Mouse (Mus musculus): Measurements from ENCODE around the gene Ccdc33.

Gene Ccdc33

DNA sequence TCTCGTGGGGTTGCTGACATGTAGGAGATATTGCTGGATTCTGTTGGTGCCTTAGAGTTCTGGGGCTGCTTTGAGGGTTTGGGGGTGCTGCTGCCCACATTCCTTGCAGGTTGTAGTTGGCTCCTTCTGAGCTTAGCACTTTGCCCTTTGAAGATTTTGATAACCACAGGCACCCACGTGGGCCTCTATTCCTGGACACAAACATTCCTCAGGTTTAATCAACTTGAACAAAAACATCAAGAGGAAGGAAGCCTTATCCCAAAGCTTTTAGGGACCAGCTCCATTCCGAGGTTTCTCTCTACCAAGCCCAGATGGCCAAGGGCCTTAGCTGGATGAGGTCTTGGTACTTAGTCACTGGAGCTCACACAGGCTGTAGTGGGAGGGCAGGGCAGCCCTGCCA lies 12.3 kb upstream of the Ccdc33 start:
- no peak for DNase-seq (ENCODE audit: low read depth, low spot score)

DNA sequence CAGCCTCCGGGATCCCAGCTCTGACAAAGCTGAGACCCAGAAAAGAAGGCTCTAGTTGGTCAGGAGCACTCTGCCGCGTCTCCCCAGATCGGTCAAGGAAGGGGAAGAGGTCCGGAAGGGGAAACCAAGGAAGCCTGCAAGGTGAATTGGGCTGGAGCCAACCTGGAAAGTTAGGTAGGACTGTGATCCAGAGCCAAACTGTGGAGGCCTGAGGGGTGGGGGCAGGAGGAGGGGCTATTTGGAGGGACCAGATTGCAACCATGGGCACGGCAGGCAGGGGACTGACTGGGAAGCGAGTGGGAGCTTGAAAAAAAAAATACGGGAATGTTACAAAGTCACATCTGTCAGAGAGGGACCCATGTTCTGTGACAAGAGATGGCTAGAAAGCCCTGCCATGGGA lies 10.9 kb upstream of the Ccdc33 start:
- no peak for DNase-seq (ENCODE audit: low read depth, low spot score)

DNA sequence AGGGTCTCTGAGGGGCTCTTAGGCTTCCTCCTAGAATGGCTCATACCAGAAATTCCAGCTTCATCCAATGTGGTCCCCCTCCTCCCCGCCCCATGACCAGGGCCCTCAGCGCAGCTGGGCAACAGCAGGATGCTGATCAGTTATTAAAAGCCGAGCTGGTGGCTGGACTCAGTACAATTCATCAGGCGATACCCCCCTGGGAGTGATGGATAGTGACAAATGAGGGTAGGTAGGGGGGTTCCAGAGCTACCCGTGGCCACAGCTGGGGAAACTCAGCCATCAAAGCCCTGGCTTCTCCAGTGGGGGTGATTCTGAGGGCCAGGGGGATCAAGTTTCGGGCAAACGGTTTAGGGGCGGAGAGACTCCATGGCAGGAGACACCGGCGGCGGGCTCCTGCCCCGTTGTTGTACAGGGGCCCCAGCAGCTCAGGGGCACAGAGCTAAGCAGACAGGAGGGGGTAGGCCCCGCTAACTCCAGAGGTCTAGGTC lies 10.3 kb upstream of the Ccdc33 start:
- no peak for DNase-seq (ENCODE audit: low read depth, low spot score)

DNA sequence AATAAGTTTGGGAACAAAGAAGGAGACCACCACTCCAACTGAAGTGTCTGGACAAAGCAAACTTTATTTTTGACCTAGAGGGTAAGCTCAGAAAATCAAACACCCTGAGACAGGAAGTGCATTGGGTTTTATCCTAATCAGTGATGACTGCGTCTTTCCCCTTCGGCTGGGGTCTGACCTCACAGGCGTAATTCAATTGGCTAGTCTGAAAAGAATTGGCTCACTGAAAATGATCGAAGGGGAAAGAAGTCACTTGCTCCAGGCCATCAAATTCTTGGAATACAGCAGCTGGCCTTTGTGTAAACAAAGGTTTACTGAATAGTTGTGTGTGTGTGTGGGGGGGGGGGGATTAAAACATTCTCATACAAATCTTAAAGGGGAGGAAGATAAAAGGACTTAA lies 7.2 kb upstream of the Ccdc33 start:
- no peak for DNase-seq (ENCODE audit: low read depth, low spot score)

DNA sequence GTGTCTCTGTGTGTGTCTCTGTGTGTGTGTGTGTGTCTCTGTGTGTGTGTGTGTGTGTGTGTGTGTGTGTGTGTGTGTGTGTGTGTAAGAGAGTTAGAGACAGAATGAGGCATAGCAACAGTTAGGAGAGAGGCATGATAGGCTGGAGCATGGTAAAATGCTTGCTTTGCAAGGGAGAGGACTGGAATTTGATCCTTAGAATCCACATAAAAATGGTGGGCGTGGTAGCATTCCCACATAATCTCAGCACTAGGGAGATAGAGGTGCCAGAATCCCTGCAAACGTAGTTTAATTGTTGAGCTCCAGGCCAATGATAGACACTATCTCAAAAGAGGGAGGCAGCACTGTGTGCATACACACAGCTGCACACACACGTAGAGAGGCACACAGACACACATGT lies 6.5 kb upstream of the Ccdc33 start:
- DNase-seq (ENCODE audit: low read depth, low spot score): no peak

DNA sequence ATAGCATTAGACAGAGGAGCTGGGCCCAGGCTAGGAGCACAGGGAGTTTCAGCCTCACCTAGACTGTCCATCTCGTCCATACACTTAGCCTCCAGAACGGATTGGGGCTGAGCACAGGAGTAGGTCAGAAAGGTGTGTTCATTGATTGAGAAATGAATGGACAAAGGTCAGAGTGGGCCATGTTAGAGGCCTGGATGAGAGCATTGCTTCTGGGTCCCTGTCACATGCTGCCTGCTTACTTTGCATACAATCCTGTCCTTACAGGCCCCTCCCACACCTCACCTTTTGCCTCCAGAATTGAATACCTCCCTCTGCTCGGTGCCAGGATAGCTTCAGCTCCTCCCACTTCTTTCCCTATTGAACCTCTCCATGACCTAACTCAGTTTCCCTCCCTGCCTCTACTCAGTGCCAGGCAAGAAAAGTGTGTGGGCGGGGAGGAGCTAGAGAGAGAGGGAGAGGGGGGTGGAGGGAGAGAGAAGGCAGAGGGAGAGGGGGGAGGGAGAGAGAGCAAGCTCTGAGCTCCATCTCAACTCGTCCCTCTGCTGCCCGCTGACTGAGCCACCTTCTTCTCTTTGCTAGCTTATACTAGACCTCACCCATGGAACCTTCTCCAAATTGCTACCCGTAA lies 2.5 kb downstream of the Ccdc33 start:
- DNase-seq (ENCODE audit: low read depth, low spot score): peak; percentile 76

DNA sequence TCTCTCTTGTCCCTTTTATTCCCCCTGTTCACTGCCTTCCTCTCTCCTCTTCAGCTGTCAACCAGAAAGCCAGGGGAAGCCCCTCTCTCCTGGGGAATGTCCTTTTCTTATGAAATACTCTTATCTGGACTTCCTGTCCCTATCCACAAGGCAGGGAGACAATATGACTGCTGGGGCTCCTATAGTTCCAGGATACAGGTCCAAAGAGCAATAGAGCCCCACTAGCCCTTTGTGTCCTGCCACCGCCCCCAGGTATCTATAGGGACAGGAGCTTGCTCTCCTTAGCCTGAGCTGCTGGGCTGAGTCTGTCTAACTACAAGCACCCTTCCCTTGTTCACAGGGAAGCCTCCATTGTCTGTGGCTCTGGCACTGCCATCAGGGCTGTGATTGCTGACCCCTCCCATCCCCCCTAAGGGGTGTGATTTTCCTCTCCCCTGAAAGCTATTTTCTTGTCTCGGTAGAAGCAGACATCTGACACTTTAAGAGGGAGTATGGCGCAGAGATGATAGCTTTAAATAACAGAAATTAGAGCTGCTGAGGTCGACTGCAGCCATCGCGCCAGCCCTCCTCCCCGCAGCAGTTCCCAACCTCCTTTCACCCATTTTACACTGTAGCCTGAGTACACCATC lies 3.2 kb downstream of the Ccdc33 start:
- no peak for DNase-seq (ENCODE audit: low read depth, low spot score)

DNA sequence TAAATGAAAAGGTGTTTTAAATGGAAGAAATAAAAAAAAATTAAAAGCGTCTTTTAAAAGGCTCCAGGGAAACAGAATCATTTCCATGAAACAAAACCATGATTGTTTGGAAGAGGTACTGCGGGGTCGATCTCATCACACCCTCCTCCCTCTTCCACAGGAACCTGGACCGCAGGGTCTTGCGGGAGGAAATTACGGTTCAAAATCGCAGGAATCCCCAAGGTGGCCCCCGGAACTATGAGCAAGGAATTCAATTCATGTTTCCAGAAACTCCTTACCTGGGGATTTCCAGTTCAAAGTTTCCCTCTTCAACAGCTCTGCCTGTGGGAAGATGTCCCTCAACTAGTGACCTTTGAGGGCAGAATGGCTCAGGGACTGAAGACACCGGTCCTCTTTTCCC lies 4.6 kb downstream of the Ccdc33 start:
- no peak for DNase-seq (ENCODE audit: low read depth, low spot score)

DNA sequence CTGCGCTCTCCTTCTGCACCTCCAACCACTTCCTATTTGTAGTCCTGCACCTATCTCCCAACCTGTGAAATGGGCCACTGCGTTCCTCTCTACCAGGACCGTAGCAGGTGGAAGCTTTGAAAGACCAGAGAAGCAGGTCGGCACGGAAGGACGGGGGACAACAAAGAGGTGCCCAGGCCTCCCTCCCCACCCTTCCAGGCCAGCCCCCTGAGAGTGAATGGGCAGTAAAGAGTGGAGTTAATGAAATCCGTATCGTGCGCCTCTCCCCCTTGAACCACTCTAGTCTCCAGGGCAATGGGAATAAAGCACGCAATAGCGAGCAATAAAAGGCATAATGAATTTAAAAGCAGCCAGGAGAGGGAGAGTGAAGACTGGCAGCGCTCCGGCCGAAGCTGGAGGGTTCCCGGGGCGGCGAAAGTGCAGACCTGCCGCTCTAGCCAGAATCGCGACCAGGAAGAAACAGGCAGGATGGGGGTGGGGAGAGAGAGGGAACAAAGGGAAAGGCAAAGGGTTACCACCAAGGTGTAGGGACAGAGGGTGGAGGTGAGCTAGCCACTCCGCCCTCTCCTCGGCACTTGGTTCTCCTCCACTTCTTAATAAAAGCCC lies 5.2 kb downstream of the Ccdc33 start:
- no peak for DNase-seq (ENCODE audit: low read depth, low spot score)

DNA sequence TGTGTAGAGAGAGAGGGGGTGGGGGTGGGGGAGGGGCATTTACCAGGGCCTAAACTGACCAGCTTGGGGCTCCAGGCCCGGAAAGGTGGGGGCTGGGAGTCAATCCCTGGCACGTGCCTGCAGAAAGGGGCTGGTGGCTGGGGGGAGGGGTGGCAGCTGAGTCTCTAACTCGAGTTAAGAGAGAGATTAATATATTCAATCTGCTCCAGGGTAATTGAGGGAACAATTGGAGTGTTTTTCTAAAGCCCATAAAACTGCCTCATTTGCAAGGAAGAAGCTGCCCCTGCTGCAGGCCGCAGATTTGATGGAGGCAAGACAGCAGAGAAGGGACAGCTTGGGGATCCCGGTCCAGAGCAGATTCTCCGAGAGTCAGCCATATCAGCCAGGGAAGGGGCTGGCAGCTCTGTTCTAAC lies 5.8 kb downstream of the Ccdc33 start:
- peak; percentile 42 for DNase-seq (ENCODE audit: low read depth, low spot score)

DNA sequence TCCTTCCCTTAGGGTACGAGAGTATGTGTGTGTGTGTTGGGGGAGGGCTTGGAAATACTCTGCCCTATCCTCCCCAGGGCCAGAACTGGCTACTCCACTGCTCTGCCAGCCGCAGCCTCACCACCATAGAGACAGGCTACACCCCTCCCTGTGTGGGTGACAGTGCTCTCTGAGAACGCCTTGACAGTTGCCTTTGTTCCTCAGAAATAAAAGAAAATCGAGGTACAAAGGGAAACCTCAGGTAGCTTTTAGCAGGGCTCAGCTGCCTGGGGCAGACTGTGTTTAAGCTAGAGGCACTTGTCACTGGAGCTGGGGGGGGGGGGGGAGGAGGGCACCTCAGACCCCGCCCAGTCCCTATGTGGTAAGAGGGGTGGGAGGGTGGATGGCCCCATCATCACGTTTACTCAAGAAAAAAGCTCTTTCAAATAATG lies 6.3 kb downstream of the Ccdc33 start:
- peak; percentile 66 for DNase-seq (ENCODE audit: low read depth, low spot score)

DNA sequence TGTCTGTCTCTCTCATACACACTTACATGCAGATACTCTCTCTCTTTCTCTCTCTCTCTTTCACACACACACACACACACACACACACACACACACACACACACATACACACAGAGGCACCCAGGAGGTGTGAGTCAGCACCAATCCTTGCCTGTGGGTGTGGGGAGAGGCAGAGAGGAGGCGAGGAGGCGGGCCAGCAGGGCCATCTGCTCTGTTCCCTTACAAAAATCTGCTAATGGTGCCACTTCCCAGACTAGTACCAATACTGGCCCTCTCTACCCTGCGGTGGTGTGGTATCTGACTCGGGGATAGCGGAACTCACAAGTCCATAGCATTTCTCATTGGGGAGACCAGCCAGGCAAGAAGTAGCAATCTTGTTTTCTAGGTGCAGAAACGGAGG lies 7.2 kb downstream of the Ccdc33 start:
- peak; percentile 97 for DNase-seq (ENCODE audit: low read depth, low spot score)

DNA sequence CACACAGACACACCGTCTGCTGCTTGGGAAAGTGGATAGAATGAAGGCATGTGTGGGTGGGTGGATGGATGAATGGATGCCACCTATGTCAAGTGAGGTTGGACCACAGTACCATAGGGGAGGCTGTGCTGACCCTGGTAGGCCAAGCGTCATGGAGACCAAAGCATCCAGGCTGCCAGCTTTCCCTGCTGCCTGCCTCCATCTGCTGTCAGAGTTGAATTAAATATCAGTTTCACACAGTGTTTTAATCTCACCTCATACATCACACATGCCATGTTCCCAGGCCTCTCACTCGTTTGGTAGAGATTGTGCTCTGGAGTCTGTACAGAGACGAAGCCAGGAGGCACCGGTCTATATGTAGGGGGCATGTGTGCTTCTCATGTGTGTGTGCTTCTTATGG lies 7.8 kb downstream of the Ccdc33 start:
- DNase-seq (ENCODE audit: low read depth, low spot score): peak; percentile 75

DNA sequence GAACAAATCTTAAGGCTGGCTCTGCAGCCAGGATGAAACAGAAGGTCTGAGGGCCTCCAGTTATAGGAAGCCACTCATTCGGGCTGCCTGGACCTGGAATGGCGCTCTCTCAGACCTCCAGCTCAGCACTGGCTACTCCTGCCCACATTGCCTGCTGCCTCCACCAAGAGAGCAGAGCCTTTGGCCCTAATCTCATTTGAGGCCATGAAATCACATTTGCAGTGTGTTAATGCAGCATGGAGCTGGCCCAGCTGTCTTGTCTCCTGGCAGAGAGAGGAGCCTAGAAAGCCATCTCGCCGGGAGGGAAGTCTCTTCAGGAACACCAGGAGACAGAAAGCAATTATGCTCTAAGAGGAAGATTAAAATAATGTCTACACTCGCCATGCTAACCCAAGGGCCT lies 11.1 kb downstream of the Ccdc33 start:
- DNase-seq (ENCODE audit: low read depth, low spot score): peak; percentile 60

DNA sequence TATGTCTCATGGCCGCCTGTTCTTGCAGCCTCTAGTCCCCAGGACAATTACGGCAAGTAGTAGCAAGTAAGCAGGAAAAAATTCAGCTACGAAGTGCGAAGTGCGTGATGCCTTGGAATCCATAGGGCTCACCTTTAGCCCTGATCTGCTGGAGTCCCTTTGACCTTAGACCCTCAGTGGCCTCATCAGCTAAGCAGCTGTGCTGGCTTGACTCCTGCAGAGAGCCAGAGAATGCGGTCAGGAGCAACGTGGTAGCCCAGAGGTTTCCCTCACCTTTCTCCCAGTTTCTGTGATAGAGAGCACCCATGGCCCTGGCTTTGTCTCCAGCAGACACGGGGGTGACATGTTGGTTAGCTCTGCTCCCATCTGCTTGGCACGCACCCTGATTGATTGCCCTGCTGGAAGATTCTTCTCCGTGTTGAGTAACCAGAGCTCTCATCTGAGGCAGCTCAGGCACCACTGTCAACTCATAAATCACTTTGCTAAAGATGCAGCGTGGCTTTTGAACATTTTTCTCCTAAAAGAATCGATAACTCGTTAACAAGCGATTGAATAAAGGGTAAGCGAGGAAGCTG lies 12.9 kb downstream of the Ccdc33 start:
- no peak for DNase-seq (ENCODE audit: low read depth, low spot score)

DNA sequence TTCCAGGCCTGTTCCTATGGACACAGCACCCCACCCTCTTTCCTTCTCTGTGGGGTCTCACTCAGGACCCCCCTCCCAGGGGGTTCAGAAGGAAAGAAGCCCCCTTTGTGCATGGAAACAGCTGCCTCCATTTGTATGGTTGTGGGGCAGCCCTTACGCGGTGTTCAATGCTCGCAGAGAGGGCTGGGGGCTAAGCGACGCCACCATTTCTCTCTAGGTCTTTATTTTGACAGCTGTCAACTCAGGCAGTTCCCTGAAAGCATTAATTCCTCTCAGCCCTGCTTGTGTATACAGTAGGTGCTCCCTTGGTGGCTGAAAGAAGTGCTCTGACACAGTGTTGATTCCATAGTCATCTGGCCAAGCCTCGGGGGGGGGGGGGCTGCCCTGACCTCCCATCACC lies 15.0 kb downstream of the Ccdc33 start:
- DNase-seq (ENCODE audit: low read depth, low spot score): no peak

DNA sequence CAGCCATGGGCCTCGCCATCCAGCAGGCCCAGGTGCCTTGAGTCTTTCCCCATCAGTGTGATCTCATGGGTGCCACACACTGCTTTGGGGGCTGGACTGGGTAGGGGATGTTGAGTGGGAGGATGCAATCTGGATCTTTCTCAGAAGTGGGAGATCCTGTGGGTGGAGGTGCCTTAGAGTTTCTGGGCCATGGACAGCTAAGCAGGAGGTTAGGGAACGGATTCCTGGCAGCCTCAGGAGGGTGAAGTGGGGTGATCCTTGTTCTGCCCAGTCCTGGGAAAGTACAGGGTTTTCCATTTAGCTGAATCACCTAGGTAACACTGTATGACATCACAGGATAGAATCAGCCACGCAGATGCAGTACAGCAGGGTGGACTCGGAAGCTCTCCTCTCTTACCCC lies 16.6 kb downstream of the Ccdc33 start:
- DNase-seq (ENCODE audit: low read depth, low spot score): peak; percentile 77

DNA sequence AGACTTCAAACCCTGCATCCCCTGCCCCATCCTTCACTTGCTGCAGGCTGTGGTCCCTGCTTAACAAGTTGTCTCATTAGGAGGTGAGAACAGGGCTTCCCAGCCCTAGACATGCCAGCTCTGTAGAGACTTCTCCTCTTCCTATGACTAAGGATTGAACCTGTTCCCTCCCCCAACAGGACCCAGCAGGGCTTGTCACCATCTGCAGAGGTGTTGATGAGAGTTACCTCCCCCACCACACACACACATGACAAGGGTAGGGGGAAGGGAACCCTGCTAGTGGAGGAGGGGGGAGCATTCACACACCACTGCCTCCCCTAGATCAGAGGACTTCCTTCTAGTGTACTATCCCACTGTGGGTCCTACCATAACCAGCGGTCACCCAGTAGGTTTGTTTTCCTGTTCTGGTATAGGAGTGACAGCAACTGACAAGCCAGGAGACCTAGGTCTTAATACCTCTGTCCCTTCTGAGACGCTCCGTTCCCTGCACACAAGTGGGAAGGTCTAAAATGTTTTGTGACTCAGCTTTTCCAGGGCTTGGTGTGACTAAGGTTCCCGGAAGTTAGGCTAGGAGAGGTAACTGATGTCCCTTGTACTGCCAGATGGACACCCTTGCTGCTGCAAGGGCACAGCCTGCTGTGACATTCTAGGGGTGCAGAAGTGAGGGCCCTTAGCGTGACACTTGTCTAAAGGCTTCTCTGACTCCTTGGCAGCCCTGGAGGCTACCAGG lies 18.6 kb downstream of the Ccdc33 start:
- DNase-seq (ENCODE audit: low read depth, low spot score): no peak

DNA sequence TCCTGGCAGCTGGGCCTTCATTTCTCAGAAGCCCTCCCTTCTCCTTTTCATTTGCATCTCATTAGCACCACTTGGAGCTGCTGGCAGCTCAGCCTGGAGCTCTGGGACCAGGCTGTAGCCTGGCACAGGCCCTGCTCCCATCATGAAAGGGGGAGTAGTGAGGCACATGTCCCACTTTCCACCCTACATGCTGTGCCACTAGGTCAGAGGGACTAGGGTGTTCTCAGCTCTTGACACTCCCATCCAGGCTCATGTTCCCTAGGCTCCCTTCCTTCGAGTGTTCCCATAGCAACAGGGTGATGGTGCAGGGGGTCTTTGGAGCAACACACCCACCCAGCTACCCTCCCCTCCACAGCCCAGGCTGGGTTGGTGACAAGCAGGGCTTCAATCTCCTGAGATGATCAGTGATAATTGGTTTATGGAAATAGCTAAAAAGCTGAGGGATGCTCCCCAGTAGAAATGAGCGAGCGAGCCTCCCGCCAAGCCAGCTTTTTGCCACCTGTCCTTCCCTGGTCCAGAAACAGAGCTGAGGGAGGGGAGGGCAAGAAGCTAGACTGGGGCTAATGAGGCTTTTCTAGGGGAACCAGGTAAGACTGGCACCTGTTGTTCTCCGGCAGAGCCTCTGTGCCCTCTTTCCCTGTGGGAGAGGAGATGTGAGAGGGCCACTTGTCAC lies 21.9 kb downstream of the Ccdc33 start:
- peak; percentile 87 for DNase-seq (ENCODE audit: low read depth, low spot score)

DNA sequence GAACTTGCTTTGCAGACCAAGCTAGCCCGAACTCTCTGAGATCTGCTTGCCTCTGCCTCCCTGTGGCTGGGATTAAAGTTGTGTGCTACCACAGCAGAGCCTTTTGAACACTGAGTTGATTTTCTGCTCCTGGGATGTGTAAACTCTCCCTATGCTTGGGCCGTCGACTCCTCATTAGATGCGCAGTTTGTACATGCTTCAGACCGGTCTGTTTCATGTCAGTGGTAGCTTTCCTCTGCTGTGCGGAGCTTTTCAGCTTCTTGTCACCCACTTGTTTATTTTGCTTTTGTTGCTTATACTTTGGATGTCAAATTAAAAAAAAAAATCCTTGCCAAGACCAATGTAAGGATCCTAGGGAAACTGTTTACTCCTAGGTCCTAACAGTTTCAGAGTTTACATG lies 22.6 kb downstream of the Ccdc33 start:
- no peak for DNase-seq (ENCODE audit: low read depth, low spot score)

DNA sequence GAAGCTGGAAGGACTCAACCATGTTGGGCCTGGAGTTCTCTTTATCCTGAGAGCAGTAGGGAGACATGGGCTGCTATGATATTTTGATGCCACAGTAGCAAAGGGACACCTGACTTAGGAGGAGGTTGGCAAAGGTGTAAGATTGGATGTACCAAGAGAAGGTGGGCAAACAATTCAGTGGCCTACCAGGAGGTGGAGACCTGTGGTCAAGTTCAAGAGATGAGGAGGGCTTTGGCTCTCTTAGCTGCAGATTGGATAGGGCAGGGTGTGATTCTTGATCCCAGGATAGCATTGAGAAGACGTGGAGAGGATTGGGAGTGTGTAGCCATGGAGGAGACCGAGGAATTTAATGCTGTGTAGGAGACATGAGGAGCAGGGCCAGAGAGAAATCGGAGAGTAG lies 24.8 kb downstream of the Ccdc33 start:
- DNase-seq (ENCODE audit: low read depth, low spot score): no peak
